Mouse (Mus musculus) liver, embryonic 14 days (tissue): Measurements from ENCODE around the gene Anxa4. TPM values are rescaled to one million over a fixed set of nuclear protein-coding genes. Genes with fewer than 3 reads are reported as not detected.

Experiments
- polyA plus RNA-seq: library from polyadenylated mRNA; depleted of rRNA; stranded (reverse); fragments of >200 nt; gene quantifications from 2 replicates; pipeline ENCODE4 v1.2.3, GENCODE M21; 2012; rRNA removed

Gene Anxa4
- polyA plus RNA-seq: 15.2 and 18.2 TPM in 2 replicates

DNA sequence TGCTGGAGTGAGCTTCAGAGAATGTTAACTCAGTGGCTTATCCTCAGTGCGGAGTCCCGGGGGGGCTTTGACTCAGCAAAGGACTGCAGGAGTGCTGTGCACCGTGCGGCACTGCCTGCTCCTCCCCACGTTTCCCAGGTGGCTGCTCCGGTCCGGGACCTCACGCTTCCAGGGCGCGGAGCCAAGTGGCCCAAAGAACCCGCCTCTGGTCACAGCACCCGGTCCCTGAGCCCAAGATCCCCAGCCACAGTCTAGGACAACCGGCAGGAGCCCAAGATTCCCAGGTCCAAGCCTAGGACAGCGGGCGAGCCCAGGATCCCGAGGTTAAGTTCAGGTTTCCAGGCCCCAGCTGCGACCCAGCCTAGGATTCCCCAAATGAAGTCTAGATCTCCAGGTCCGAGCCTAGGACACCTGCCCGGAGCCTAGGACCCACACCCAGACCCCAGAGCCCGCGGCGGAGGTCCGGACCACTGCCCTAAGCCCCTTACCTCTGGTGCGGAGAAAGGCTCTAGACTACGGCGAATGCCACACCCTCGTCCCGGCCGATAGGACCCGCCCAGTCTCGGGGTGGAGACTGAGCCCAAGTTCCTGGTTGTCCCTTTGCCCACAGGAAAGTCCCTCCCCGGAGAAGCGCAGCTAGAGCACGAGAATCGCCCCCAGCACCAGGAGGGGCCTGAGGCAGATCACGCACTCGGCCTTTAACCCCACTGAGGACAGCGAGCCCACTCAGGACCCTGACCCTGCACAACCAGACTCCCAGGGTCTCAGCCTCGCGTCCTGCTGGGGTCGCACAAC is at the start of gene Anxa4:
TSS of gene Anxa4 (minus strand) at position 564 of the 795 bp plus-strand sequence.

GRCm38 (mm10) chr6:86733183-86733876 is 60.1 kb downstream of the Anxa4 start, which contains the start of gene Gmcl1:
Gmcl1 (minus strand) TSS chr6:86733383.

Other genes starting within 250 kb of the Anxa4 start
- 0.37 and 0.38 TPM in 2 replicates for gene Asprv1, start 165.4 kb downstream of the Anxa4 start, polyA plus RNA-seq
- 16.3 and 20.2 TPM in 2 replicates for gene Mxd1, start 124.4 kb downstream of the Anxa4 start, polyA plus RNA-seq
- gene Snrnp27, start 109.1 kb downstream of the Anxa4 start, polyA plus RNA-seq: 29.8 and 30.0 TPM in 2 replicates
- 4.9 and 5.4 TPM in 2 replicates for gene Gmcl1, start 60.2 kb downstream of the Anxa4 start, polyA plus RNA-seq
- gene Aak1, start 55.9 kb upstream of the Anxa4 start, polyA plus RNA-seq: 2.1 and 2.8 TPM in 2 replicates
- gene Nfu1, start 215.7 kb upstream of the Anxa4 start, polyA plus RNA-seq: 42.4 and 55.3 TPM in 2 replicates
- gene Gfpt1, start 249.3 kb upstream of the Anxa4 start, polyA plus RNA-seq: 5.6 and 6.0 TPM in 2 replicates